Mouse (Mus musculus) hindbrain, embryonic 11.5 days (tissue): ENCODE measurements at regions not wholly inside any gene's neighbourhood (a gene's known extent, or its start where the extent isn't known, plus 50 kb on each side); places are given as distances from the start of the nearest gene placed in this dataset.
A peak's percentile ranks its signal among the peaks of the same experiment; 100 is the strongest.

Experiments used
- ATAC-seq: fragments of 200-750 bp; cut with Nextera tagmentation; 2 replicates; pipeline ENCODE4 v1.8.0; 2017; ENCODE audit warnings: mild to moderate bottlenecking, moderate TSS enrichment, moderate library complexity; ENCODE audit not compliant: low FRiP score
- DNase-seq: peaks from one replicate; pipeline ENCODE4 v3.0.0-alpha.2; 2015; ENCODE audit warnings: low spot score
- H3K27ac ChIP-seq: fragments of 300-500 bp; sonication (generic); 2 replicates; pipeline ENCODE4 v1.5.1; 2014; ENCODE audit warnings: mild to moderate bottlenecking, low read depth, low read length
- H3K27me3 ChIP-seq: fragments of 300-500 bp; sonication (generic); 2 replicates; pipeline ENCODE4 v1.6.1; 2014; ENCODE audit warnings: mild to moderate bottlenecking, low read length, moderate library complexity, mixed read lengths; ENCODE audit not compliant: control insufficient read depth, insufficient read depth
- H3K36me3 ChIP-seq: fragments of 300-500 bp; sonication (generic); 2 replicates; pipeline ENCODE4 v1.6.1; 2014; ENCODE audit warnings: mild to moderate bottlenecking, low read length, moderate library complexity, mixed read lengths; ENCODE audit not compliant: control insufficient read depth, insufficient read depth
- H3K4me1 ChIP-seq: fragments of 300-500 bp; sonication (generic); replicated peaks from 2 replicates; pipeline ENCODE4 v1.6.1; 2014; ENCODE audit warnings: low read length, mixed read lengths; ENCODE audit not compliant: control insufficient read depth, insufficient read depth
- H3K4me2 ChIP-seq: fragments of 300-500 bp; sonication (generic); replicated peaks from 2 replicates; pipeline ENCODE4 v1.6.1; 2014; ENCODE audit warnings: mild to moderate bottlenecking, low read depth, low read length
- H3K4me3 ChIP-seq: fragments of 300-500 bp; sonication (generic); 2 replicates; pipeline ENCODE4 v1.5.1; 2014; ENCODE audit warnings: low read depth, low read length
- H3K9ac ChIP-seq: fragments of 300-500 bp; sonication (generic); 2 replicates; pipeline ENCODE4 v1.6.1; 2014; ENCODE audit warnings: low read depth, low read length
- H3K9me3 ChIP-seq: fragments of 300-500 bp; sonication (generic); 2 replicates; pipeline ENCODE4 v1.6.1; 2016; ENCODE audit warnings: low read length; ENCODE audit not compliant: control insufficient read depth
- WGBS: fragments of 180-500 bp; shearing (Covaris S2); extraction: QIAGEN DNeasy Blood & Tissue Kit; methylation state at CpG from one replicate; pipeline ENCODE4 v1.1.7; 2014; 5-methylcytosine and 5-hydroxymethylcytosine counted together

GRCm38 (mm10) chr8:35112591-35113265 lies 652.9 kb upstream of the Gm19410 start:
- H3K9ac ChIP-seq, result no peak overlapping the region
- WGBS, result 87% methylated on average over 7 of the region's 7 CpGs
- DNase-seq, result no peak
- no peaks in the 10 kb centered on the region for H3K36me3 ChIP-seq
- no peak overlapping the region for H3K4me3 ChIP-seq
- H3K9me3 ChIP-seq, result no peaks in the 10 kb centered on the region
- no peak overlapping the region for H3K4me2 ChIP-seq
- no peak overlapping the region for H3K27ac ChIP-seq
- no peaks in the 10 kb centered on the region for H3K27me3 ChIP-seq
- no peak for ATAC-seq
- no peaks in the 10 kb centered on the region for H3K4me1 ChIP-seq

DNA sequence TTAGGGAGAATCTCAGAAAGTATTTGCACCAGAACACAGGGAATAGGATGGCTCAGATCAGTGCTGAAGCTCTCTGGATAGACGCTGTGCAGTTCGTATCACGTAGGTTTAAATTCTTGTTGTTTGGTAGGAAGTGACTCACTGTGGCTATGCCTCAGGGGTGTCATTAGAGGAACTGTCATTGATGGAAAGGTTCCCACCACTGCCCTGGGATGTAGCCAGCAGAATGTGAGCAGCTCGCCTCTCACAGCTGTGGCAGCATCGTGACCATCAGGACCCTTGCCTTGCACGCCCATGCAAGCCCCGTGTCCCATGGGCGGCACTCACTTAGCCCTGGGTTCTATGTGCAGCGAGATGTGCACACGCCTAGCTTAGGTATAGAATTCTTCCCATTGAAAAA lies 651.6 kb upstream of the Gm19410 start:
- no peaks in the 10 kb centered on the region for H3K27me3 ChIP-seq
- H3K36me3 ChIP-seq, result no peaks in the 10 kb centered on the region
- H3K9me3 ChIP-seq, result no peaks in the 10 kb centered on the region
- no peak overlapping the region for H3K27ac ChIP-seq
- H3K4me2 ChIP-seq, result no peak overlapping the region
- no peak overlapping the region for H3K4me3 ChIP-seq
- DNase-seq, result no peak
- 86% methylated on average over 10 of the region's 10 CpGs for WGBS
- peak; percentile 51; the same call in 1 of the 2 replicates for ATAC-seq
- H3K4me1 ChIP-seq, result no peaks in the 10 kb centered on the region
- no peak overlapping the region for H3K9ac ChIP-seq

DNA sequence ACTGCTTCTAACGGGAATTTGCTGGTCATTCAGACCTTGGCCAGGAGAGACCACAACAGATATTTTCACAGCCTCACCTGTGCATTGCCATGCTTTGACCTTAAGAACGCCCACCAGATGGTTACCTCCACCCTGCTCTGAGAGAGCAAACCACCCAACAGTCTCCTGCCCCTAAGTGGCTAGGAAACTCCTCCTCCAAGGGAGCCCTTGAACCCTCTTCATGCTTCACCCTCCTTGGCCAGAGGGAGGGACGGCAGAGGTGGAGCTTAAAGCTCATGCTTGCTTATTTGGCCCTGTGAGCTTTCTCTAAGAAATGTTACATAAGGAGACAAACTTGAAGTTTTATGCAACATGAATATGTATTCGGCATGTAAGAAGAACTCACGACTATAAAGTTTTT lies 645.0 kb upstream of the Gm19410 start:
- Histone ChIP-seq H3K4me1 (no peaks in the 10 kb centered on the region), H3K27me3 (no peaks in the 10 kb centered on the region), H3K36me3 (no peaks in the 10 kb centered on the region), H3K9ac (no peak overlapping the region), H3K4me2 (no peak overlapping the region), H3K27ac (no peak overlapping the region), H3K9me3 (no peaks in the 10 kb centered on the region), H3K4me3 (no peak overlapping the region)
- ATAC-seq (no peak), DNase-seq (no peak)
- WGBS, result 79% methylated on average over 5 of the region's 5 CpGs

DNA sequence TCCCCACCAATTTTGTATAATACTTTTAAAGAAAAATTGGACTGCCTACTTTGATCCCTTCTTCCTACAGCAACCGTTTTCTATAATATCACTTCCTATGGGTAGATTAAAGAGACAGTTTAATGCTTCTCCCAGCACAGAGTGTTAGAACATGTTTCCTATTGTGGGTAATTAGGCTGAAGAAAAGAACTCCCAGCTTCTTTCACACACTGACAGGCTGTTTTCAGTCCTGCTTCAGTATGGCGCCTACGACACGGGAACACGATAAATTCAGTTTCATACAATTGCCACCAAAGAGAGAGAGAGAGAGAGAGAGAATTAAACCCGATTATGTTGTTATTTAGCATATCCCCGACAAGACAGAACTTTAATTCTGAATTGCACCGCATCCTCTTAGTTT lies 644.5 kb upstream of the Gm19410 start:
- no peak overlapping the region for H3K9ac ChIP-seq
- no peak overlapping the region for H3K4me3 ChIP-seq
- no peaks in the 10 kb centered on the region for H3K4me1 ChIP-seq
- ATAC-seq, result no peak
- no peak for DNase-seq
- no peaks in the 10 kb centered on the region for H3K9me3 ChIP-seq
- WGBS, result 88% methylated on average over 8 of the region's 8 CpGs
- H3K27me3 ChIP-seq, result no peaks in the 10 kb centered on the region
- no peak overlapping the region for H3K4me2 ChIP-seq
- no peaks in the 10 kb centered on the region for H3K36me3 ChIP-seq
- no peak overlapping the region for H3K27ac ChIP-seq

DNA sequence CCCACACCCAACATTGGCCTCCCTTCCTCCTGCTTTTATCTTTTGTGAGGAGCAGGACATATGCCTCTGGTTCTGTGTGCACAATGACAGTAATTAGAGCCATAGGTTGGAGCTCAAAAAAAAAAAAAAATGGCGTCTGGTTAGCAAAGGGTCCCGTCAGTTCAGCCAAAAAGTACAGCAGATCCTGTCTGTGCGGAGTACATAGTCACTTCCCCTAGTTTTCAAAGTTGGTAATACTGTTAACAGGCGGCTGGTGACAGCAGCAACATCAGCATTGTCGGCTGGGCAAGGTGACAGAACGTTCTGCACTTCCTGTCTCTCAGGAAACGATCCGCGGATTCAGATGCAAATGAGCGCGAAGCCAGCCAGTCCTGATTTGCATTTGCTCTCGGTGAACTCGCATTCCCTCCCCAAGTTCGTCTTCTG lies 642.4 kb upstream of the Gm19410 start:
- 1% methylated on average over 14 of the region's 14 CpGs for WGBS
- DNase-seq (peak; percentile 61), ATAC-seq (peak; percentile 30; the same call in 1 of the 2 replicates)
- Histone ChIP-seq H3K4me3 (peak overlapping the region; percentile 23; the same call in 1 of the 2 replicates), H3K9me3 (no peaks in the 10 kb centered on the region), H3K27me3 (no peaks in the 10 kb centered on the region), H3K27ac (no peak overlapping the region), H3K4me2 (peak overlapping the region; percentile 45), H3K9ac (no peak overlapping the region), H3K36me3 (no peaks in the 10 kb centered on the region), H3K4me1 (no peaks in the 10 kb centered on the region)

GRCm38 (mm10) chr8:35125179-35125578 lies 640.4 kb upstream of the Gm19410 start:
- H3K4me1 ChIP-seq, result no peaks in the 10 kb centered on the region
- H3K27ac ChIP-seq, result no peak overlapping the region
- H3K4me2 ChIP-seq, result no peak overlapping the region
- no peak for ATAC-seq
- DNase-seq, result no peak
- no peaks in the 10 kb centered on the region for H3K9me3 ChIP-seq
- H3K9ac ChIP-seq, result no peak overlapping the region
- no peaks in the 10 kb centered on the region for H3K36me3 ChIP-seq
- no peaks in the 10 kb centered on the region for H3K27me3 ChIP-seq
- WGBS, result 91% methylated on average over 3 of the region's 3 CpGs
- no peak overlapping the region for H3K4me3 ChIP-seq

GRCm38 (mm10) chr8:35132281-35132680 lies 633.3 kb upstream of the Gm19410 start:
- no peaks in the 10 kb centered on the region for H3K9me3 ChIP-seq
- no peaks in the 10 kb centered on the region for H3K4me1 ChIP-seq
- H3K27ac ChIP-seq, result no peak overlapping the region
- no peak for DNase-seq
- no peaks in the 10 kb centered on the region for H3K36me3 ChIP-seq
- H3K9ac ChIP-seq, result no peak overlapping the region
- 96% methylated on average over 1 of the region's 1 CpGs for WGBS
- no peaks in the 10 kb centered on the region for H3K27me3 ChIP-seq
- no peak overlapping the region for H3K4me3 ChIP-seq
- H3K4me2 ChIP-seq, result no peak overlapping the region
- no peak for ATAC-seq

- no peak overlapping the region for H3K4me3 ChIP-seq
- no peaks in the 10 kb centered on the region for H3K9me3 ChIP-seq
- DNase-seq, result no peak
- H3K27ac ChIP-seq, result no peak overlapping the region
- H3K36me3 ChIP-seq, result no peaks in the 10 kb centered on the region
- H3K4me1 ChIP-seq, result no peaks in the 10 kb centered on the region
- no peaks in the 10 kb centered on the region for H3K27me3 ChIP-seq
- 92% methylated on average over 7 of the region's 7 CpGs for WGBS
- no peak for ATAC-seq
- H3K4me2 ChIP-seq, result no peak overlapping the region
- H3K9ac ChIP-seq, result no peak overlapping the region
Observed at GRCm38 (mm10) chr8:35135630-35136029, 630.0 kb upstream of the Gm19410 start.

GRCm38 (mm10) chr8:35136643-35137042 lies 628.9 kb upstream of the Gm19410 start:
- H3K27me3 ChIP-seq, result no peaks in the 10 kb centered on the region
- DNase-seq (no peak), ATAC-seq (no peak)
- H3K4me1 ChIP-seq, result no peaks in the 10 kb centered on the region
- H3K27ac ChIP-seq, result no peak overlapping the region
- H3K36me3 ChIP-seq, result no peaks in the 10 kb centered on the region
- no peak overlapping the region for H3K9ac ChIP-seq
- 87% methylated on average over 3 of the region's 3 CpGs for WGBS
- no peak overlapping the region for H3K4me3 ChIP-seq
- H3K9me3 ChIP-seq, result no peaks in the 10 kb centered on the region
- H3K4me2 ChIP-seq, result no peak overlapping the region
